Mouse (Mus musculus): ENCODE measurements around the gene Man2b1.

DNA sequence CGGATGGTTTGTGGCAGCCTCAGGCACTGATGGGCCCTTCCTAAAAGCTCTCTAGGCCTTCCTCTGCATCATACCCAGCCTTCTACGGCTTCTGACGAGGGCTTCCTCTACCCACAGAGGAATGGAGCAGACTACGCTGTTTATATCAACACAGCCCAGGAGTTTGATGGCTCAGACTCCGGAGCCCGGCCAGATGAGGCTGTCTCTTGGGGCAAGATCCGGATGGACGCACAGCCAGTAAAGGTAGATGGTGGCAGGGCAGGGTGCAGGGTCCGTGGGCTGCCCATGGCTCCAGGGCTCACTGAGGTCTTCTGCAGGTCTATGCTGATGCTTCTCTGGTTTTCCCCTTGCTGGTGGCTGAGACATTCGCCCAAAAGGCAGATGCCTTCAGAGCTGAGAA is 8.5 kb upstream of the Man2b1 start:
- TF ChIP-seq CTCF (IDR thresholded peaks at IDR 0.05) = no peak
- no peak for TF ChIP-seq POLR2A (IDR thresholded peaks at IDR 0.05; ENCODE audit: insufficient read depth, low read depth, low read length)
- TF ChIP-seq EP300 (IDR thresholded peaks at IDR 0.05; ENCODE audit: insufficient read depth, low read depth, low read length) = no peak
